Mouse (Mus musculus) induced T-regulatory cell, adult 2 months (primary cell): ENCODE measurements at regions not wholly inside any gene's neighbourhood (a gene's known extent, or its start where the extent isn't known, plus 50 kb on each side); places are given as distances from the start of the nearest gene placed in this dataset.

Experiments
- DNase-seq: peaks from one replicate; pipeline ENCODE4 v3.0.0-alpha.2; 2012; ENCODE audit warnings: low read depth

- no peak for DNase-seq
These were observed 803.5 kb downstream of the Efna5 start for GRCm38 (mm10) chr17:62077604-62078003.

- no peak for DNase-seq
These were observed 816.2 kb downstream of the Efna5 start for GRCm38 (mm10) chr17:62064939-62065338.

GRCm38 (mm10) chr17:62058016-62058415 lies 823.1 kb downstream of the Efna5 start:
- DNase-seq = no peak

GRCm38 (mm10) chr17:62054801-62055200 lies 826.3 kb downstream of the Efna5 start:
- no peak for DNase-seq

GRCm38 (mm10) chr17:62048989-62049388 lies 832.1 kb downstream of the Efna5 start:
- no peak for DNase-seq

GRCm38 (mm10) chr17:62030614-62031013 lies 850.5 kb downstream of the Efna5 start:
- no peak for DNase-seq
